Mouse (Mus musculus) small intestine, adult 2 months (tissue): ENCODE results near the gene Cpd.

ENCODE experiments used
- CTCF ChIP-seq: fragments of 200-500 bp; IDR thresholded peaks from 2 replicates; pipeline ENCODE4 v1.5.1; 2012; ENCODE audit warnings: low read depth, mild to moderate bottlenecking, control low read depth, inconsistent platforms, low read length, moderate library complexity, mixed read lengths; ENCODE audit not compliant: insufficient replicate concordance, insufficient read length; ENCODE audit errors: extremely low read depth
- POLR2A ChIP-seq: fragments of 200-500 bp; IDR thresholded peaks from 2 replicates; pipeline ENCODE4 v1.6.1; 2012; ENCODE audit warnings: low read depth, mild to moderate bottlenecking, control low read depth, inconsistent platforms, low read length, moderate library complexity

DNA sequence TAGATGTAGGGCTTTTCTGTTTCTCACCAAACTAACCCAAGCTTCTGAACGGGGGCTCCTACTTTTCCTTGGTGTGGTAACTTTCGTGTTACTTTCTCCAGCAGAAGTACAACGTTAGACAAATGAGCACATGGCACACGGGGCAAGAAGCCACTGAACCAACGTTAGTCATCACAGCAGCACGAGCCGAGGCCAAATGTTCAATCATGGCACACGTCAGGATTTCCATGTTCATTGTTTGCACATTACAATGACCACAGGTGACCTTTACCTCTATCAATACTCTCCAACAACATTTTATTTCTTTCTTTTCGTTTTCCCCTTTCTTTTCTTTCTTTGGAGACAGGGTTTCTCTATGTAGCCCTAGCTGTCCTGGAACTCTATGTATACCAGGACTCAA, 98.0 kb downstream of the Cpd start:
- TF ChIP-seq POLR2A (no peak), CTCF (no peak)
